Mouse (Mus musculus) myocyte (in vitro differentiated cells): ENCODE data around the gene Arhgef40.

ENCODE experiments used
- MYOG ChIP-seq, 3 experiments: IDR thresholded peaks; one replicate each; pipeline ENCODE4 v1.6.1; 2011; ENCODE audit warnings: control low read depth in 2 of 3, low read depth in 2 of 3, mild to moderate bottlenecking in 2 of 3; ENCODE audit not compliant: insufficient read length in 2 of 3, control insufficient read depth in 1 of 3, insufficient read depth in 1 of 3
- POLR2AphosphoS2 ChIP-seq: IDR thresholded peaks from one replicate; pipeline ENCODE4 v1.6.1; 2011; ENCODE audit warnings: low read depth, control low read depth; ENCODE audit not compliant: insufficient read length

GRCm38 (mm10) chr14:51942236-51942635 is 42.3 kb upstream of the Arhgef40 start:
- TF ChIP-seq POLR2AphosphoS2 (no peak), MYOG (IDR thresholded peaks at IDR 0.05; ENCODE audit: control insufficient read depth in 1 of 3, insufficient read depth in 1 of 3, insufficient read length in 2 of 3, low read depth in 2 of 3) (no peak)
